Mouse (Mus musculus) kidney, postnatal 0 days (tissue): ENCODE data around the gene Nr1i3. TPM values are rescaled to one million over a fixed set of nuclear protein-coding genes. Genes with fewer than 3 reads are reported as not detected.

Source experiments
- ATAC-seq: fragments of 200-750 bp; cut with Nextera tagmentation; replicated peaks from 2 replicates; pipeline ENCODE4 v1.8.0; 2017; ENCODE audit warnings: low read depth, moderate number of reproducible peaks, moderate TSS enrichment, moderate library complexity; ENCODE audit not compliant: low FRiP score
- DNase-seq: peaks from one replicate; pipeline ENCODE4 v3.0.0-alpha.2; 2016; ENCODE audit warnings: low spot score
- H3K27ac ChIP-seq: fragments of 300-500 bp; sonication (generic); 2 replicates; pipeline ENCODE4 v1.5.1; 2014; ENCODE audit warnings: mild to moderate bottlenecking
- H3K27me3 ChIP-seq: fragments of 300-500 bp; sonication (generic); 2 replicates; pipeline ENCODE4 v1.6.1; 2014; ENCODE audit warnings: low read length, mixed read lengths; ENCODE audit not compliant: insufficient read depth
- H3K36me3 ChIP-seq: fragments of 300-500 bp; sonication (generic); 2 replicates; pipeline ENCODE4 v1.6.1; 2014; ENCODE audit warnings: low read length, mixed read lengths; ENCODE audit not compliant: insufficient read depth
- H3K4me1 ChIP-seq: fragments of 300-500 bp; sonication (generic); replicated peaks from 2 replicates; pipeline ENCODE4 v1.6.1; 2014; ENCODE audit warnings: antibody characterized with exemption, low read length, mixed read lengths; ENCODE audit not compliant: insufficient read depth
- H3K4me2 ChIP-seq: fragments of 300-500 bp; sonication (generic); 2 replicates; pipeline ENCODE4 v1.6.1; 2014; ENCODE audit warnings: mild to moderate bottlenecking, low read length, moderate library complexity, mixed read lengths
- H3K4me3 ChIP-seq: fragments of 300-500 bp; sonication (generic); replicated peaks from 2 replicates; pipeline ENCODE4 v1.5.1; 2014; ENCODE audit warnings: low read depth, low read length
- H3K9ac ChIP-seq: fragments of 300-500 bp; sonication (generic); 2 replicates; pipeline ENCODE4 v1.6.1; 2014; ENCODE audit warnings: low read depth, low read length
- H3K9me3 ChIP-seq: fragments of 300-500 bp; sonication (generic); replicated peaks from 2 replicates; pipeline ENCODE4 v1.6.1; 2016; ENCODE audit warnings: low read length, inconsistent platforms, mixed read lengths
- CTCF ChIP-seq: IDR thresholded peaks from 2 replicates; pipeline ENCODE4 v1.5.1; 2016; ENCODE audit warnings: antibody characterized with exemption, low read depth, mild to moderate bottlenecking, moderate library complexity
- WGBS: fragments of 180-500 bp; shearing (Covaris S2); extraction: QIAGEN DNeasy Blood & Tissue Kit; methylation state at CpG from one replicate; pipeline ENCODE4 v1.1.7; 2014; 5-methylcytosine and 5-hydroxymethylcytosine counted together
- polyA plus RNA-seq: library from polyadenylated mRNA; unstranded; fragments of >200 nt; fragmentation: Nextera tagmentation; extraction: Ambion mirVana; gene quantifications from 2 replicates; pipeline ENCODE4 v1.2.1, GENCODE M21; 2015

Nr1i3 gene
- polyA plus RNA-seq, 1 experiment from 2014 or later = 1.7 TPM

GRCm38 (mm10) chr1:171269848-171270572 is 56.2 kb downstream of the Nr1i3 start, which contains the start of gene B4galt3:
TSS of gene B4galt3 (plus strand) at chr1:171270328.
- Histone ChIP-seq H3K27ac (peak within 1 kb of the TSS; percentile 63), H3K27me3 (no peaks in the 10 kb centered on the region), H3K4me1 (peaks cover 12% of the 10 kb centered on the region; the same call in 1 of the 2 replicates), H3K4me3 (peak within 1 kb of the TSS; percentile 64), H3K36me3 (peaks cover 15% of the 10 kb centered on the region), H3K4me2 (peak within 1 kb of the TSS; percentile 83), H3K9me3 (no peaks in the 10 kb centered on the region), H3K9ac (peak within 1 kb of the TSS; percentile 64)
- no peak for TF ChIP-seq CTCF
- WGBS = 3% methylated on average over 36 of the region's 36 CpGs
- peak; percentile 95 for ATAC-seq
- DNase-seq = peak; percentile 93

Other genes starting within 250 kb of the Nr1i3 start
- gene Fcgr2b, start 237.4 kb upstream of the Nr1i3 start, polyA plus RNA-seq = 6.4 and 8.0 TPM in 2 replicates
- gene Fcgr4, start 195.1 kb upstream of the Nr1i3 start, polyA plus RNA-seq = 2.0 and 2.3 TPM in 2 replicates
- gene Fcgr3, start 149.0 kb upstream of the Nr1i3 start, polyA plus RNA-seq = 12.1 and 13.2 TPM in 2 replicates
- gene Cfap126, start 100.1 kb upstream of the Nr1i3 start, polyA plus RNA-seq = 4.6 TPM in 2 replicates
- 381 and 403 TPM in 2 replicates for gene Sdhc, start 63.4 kb upstream of the Nr1i3 start, polyA plus RNA-seq
- gene Mpz, start 63.3 kb upstream of the Nr1i3 start, polyA plus RNA-seq = 0.77 and 1.2 TPM in 2 replicates
- 8.9 and 9.9 TPM in 2 replicates for gene Pcp4l1, start 17.7 kb upstream of the Nr1i3 start, polyA plus RNA-seq
- gene Tomm40l, start 8.5 kb downstream of the Nr1i3 start, polyA plus RNA-seq = 32.3 and 32.4 TPM in 2 replicates
- 20.2 and 21.1 TPM in 2 replicates for gene Apoa2, start 11.1 kb downstream of the Nr1i3 start, polyA plus RNA-seq
- gene Fcer1g, start 20.4 kb downstream of the Nr1i3 start, polyA plus RNA-seq = 38.8 and 50.1 TPM in 2 replicates
- gene Adamts4, start 36.5 kb downstream of the Nr1i3 start, polyA plus RNA-seq = 5.2 and 7.0 TPM in 2 replicates
- gene Ndufs2, start 37.4 kb downstream of the Nr1i3 start, polyA plus RNA-seq = 375 and 405 TPM in 2 replicates
- 63.9 and 72.0 TPM in 2 replicates for gene B4galt3, start 56.4 kb downstream of the Nr1i3 start, polyA plus RNA-seq
- 46.4 and 48.2 TPM in 2 replicates for gene Ppox, start 67.2 kb downstream of the Nr1i3 start, polyA plus RNA-seq
- gene Usp21, start 74.0 kb downstream of the Nr1i3 start, polyA plus RNA-seq = 59.4 and 63.3 TPM in 2 replicates
- 133 and 136 TPM in 2 replicates for gene Ufc1, start 81.1 kb downstream of the Nr1i3 start, polyA plus RNA-seq
- gene Dedd, start 115.2 kb downstream of the Nr1i3 start, polyA plus RNA-seq = 43.9 and 46.0 TPM in 2 replicates
- 59.8 and 64.4 TPM in 2 replicates for gene Nit1, start 131.7 kb downstream of the Nr1i3 start, polyA plus RNA-seq
- 92.1 and 105 TPM in 2 replicates for gene Pfdn2, start 131.7 kb downstream of the Nr1i3 start, polyA plus RNA-seq
- gene Klhdc9, start 146.8 kb downstream of the Nr1i3 start, polyA plus RNA-seq = 5.7 and 6.4 TPM in 2 replicates
- gene Nectin4, start 156.1 kb downstream of the Nr1i3 start, polyA plus RNA-seq = 3.7 and 3.8 TPM in 2 replicates
- 0.83 and 0.99 TPM in 2 replicates for gene Arhgap30, start 175.0 kb downstream of the Nr1i3 start, polyA plus RNA-seq
- 64.0 and 73.0 TPM in 2 replicates for gene Usf1, start 197.3 kb downstream of the Nr1i3 start, polyA plus RNA-seq
- gene Tstd1, start 204.9 kb downstream of the Nr1i3 start, polyA plus RNA-seq = 3.6 and 4.8 TPM in 2 replicates
- 93.0 and 114 TPM in 2 replicates for gene F11r, start 223.6 kb downstream of the Nr1i3 start, polyA plus RNA-seq